Mouse (Mus musculus) right cerebral cortex, adult 18-20 months (tissue): ENCODE measurements at regions not wholly inside any gene's neighbourhood (a gene's known extent, or its start where the extent isn't known, plus 50 kb on each side); places are given as distances from the start of the nearest gene placed in this dataset.
"Not testable (repeated sequence)": the region's sequence is repeated elsewhere in the genome, so short reads cannot be mapped to it uniquely, and the experiment has no call there.

Experiments used
- DNase-seq: peaks from one replicate; pipeline ENCODE4 v3.0.0; 2022; ENCODE audit warnings: mixed read lengths

DNA sequence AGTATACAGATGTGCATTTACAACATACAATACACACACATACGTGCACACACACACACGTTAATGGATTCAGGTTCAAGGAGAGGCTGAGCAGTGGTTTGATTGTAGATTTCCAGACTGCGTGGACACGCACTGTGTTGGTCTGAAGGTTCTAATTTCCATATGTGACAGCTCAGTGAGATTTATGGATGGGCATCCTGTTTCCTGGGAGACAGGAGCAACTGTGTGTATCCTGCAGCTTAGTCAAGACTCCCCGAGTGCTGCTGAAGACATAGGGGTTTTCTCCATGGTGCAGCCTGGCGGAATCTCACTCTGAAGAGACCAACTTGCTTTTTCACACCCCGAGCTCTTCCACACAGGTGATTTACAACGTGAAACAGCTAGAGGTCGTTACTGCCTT lies 119.3 kb upstream of the Foxk1 start:
- no peak for DNase-seq

GRCm38 (mm10) chr5:142287981-142288380 lies 113.3 kb upstream of the Foxk1 start:
- DNase-seq = no peak

DNA sequence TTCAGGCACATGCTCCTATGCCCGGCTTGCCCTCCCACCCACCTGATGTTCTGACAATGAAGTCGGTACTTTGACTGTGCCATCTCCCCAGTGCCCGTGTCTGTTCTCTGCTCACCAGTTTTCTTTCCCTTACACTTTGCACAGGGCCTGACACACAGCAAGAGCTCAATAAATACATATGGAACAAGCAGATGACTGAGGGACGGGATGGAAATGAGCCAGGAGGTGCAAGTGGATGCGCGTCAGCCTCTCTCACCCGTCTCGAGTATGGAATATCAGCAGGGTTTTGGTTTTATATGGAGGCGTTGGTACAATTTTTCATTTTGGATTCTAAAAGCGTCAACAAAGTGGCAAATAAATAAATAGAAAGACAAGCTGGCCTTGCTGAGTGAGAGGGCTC lies 109.8 kb upstream of the Foxk1 start:
- DNase-seq = peak; percentile 30

GRCm38 (mm10) chr5:142296401-142296800 lies 104.9 kb upstream of the Foxk1 start:
- DNase-seq = not testable (repeated sequence)

GRCm38 (mm10) chr5:142299621-142300020 lies 101.7 kb upstream of the Foxk1 start:
- no peak for DNase-seq

DNA sequence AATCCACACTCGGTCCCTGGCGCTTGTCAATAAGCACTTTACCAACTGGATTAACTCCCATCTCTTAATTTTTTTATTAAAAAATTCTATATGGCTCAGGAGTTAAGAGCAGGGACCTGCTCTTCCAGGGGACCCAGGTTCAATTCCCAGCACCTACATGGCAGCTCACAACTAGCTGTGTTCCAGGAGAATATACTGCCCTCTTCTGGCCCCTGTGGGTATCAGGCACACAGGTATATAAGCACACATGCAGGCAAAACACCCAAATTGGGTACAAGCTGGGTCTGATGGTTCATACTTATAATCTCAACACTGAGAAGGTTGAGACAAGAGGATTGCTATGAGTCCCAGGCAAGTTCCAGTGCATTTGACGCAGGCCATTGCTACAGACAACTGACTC lies 92.8 kb upstream of the Foxk1 start:
- DNase-seq = no peak

DNA sequence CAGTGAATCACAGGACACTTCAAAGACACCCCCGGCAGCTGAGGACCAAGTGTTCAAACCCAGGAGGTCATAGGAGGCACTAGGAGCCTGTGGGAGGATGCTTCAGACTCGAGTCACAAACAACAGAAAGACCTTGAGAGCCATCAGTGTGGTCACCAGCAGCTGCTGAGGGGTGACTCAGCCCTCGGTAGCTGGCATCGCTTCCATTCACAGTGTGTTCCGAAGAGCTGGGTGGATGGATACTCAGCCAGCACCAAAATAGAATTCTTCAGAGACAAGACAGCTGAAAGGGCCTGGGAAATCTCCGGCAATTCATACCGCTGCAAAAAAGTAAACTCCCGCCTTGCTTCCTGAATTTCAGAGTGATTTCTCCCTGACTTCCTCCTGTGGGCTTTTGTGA lies 87.4 kb upstream of the Foxk1 start:
- DNase-seq = peak; percentile 85

DNA sequence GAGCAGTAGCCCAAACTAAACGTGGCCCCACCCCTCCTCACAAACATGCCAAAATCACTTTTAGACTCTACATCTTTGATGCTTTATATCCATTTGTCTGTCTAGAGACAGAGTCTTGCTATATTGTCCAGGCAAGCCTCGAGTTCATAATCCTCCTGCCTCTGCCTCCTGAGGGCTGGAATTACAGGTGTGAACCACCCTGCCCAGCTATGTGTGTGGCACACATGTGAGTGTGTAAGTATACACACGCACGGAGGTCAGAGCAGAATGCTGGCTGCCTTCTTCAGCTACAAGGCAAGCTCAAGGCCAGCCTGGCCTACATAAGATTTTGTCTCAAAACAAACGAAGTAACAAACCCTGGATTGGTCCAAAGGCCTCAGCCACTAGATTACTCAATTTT lies 86.8 kb upstream of the Foxk1 start:
- DNase-seq = no peak

GRCm38 (mm10) chr5:142319268-142319667 lies 82.0 kb upstream of the Foxk1 start:
- DNase-seq = peak; percentile 50

- no peak for DNase-seq
Measured at GRCm38 (mm10) chr5:142321316-142321715, 80.0 kb upstream of the Foxk1 start.

DNA sequence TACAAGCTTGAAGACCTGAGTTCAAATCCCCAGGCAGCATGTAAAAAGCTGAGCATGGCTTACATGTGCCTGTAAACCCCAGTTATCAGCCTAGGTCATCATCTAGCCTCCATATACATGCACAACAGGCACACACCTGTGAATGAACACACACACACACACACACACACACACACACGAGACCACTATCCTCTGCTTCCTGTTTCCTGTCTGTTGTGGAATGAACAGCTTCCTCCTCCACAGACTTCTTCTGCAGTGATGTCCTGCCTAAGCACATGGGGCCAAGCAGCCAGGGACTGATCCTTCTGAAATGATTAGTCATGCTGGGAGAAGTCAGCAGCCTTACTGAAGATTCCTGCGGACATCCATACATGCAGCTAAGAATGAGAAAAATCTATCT lies 76.4 kb upstream of the Foxk1 start:
- DNase-seq = no peak

GRCm38 (mm10) chr5:142325560-142325959 lies 75.7 kb upstream of the Foxk1 start:
- DNase-seq = no peak

GRCm38 (mm10) chr5:142327261-142327660 lies 74.0 kb upstream of the Foxk1 start:
- no peak for DNase-seq

DNA sequence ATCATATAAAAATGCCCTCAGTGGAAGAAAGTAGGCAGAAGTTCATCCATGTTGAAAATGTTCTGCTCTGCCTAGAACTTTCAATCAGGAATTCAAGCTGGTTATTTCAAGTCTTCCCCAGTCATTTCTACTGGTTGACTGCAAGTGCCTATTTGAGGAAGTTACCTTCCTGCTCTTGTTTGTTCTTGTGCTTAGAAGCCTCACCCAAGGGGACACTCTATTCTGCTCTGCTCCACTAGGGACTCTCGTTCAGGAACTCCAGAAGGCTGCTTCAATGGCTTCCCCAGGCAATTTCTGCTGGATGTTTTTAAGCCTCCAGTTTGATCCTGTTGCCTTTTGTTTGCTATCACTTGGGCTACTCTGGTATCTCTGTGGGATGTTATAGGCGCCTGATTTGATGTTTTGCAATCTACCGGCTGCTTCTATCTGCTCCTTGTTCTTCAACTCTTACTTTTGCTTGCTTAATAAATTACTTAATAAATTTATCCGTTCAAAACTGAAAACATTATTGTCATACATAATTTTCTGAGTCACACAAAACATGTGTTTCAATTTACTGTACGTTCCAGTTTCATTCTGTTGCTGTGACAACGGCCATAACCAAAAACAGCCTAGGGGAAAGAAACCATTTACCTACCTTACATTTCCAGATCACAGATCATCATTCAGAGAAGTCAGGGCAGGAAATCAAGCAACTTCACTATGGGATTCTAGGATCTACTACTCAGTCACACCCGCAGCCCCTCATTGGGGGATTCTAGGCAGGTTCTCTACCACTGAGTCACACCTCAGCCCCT lies 71.4 kb upstream of the Foxk1 start:
- DNase-seq = no peak

GRCm38 (mm10) chr5:142332744-142333143 lies 68.6 kb upstream of the Foxk1 start:
- no peak for DNase-seq

DNA sequence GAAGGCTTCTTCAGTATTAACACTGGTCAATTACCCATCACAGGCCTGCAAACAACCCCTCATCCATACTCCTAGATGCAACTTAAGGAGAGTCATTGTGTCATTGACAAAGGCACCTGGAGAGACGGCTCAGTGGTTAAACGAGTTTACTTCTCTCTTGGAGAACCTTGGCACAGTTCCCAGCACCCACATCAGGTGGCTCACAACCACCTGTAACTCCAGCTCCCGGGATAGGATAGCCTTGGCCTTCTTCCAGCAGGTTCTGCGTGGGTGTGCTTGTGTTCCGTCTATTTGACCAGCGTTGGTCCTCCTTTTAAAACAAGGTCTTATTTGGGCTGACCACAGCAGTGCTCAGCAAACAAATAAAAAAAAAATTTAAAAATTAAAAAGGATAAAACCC lies 63.9 kb upstream of the Foxk1 start:
- no peak for DNase-seq

- no peak for DNase-seq
Measured at GRCm38 (mm10) chr5:142338051-142338450, 63.2 kb upstream of the Foxk1 start.

- DNase-seq = no peak
Measured at GRCm38 (mm10) chr5:142340205-142341025, 60.9 kb upstream of the Foxk1 start.

DNA sequence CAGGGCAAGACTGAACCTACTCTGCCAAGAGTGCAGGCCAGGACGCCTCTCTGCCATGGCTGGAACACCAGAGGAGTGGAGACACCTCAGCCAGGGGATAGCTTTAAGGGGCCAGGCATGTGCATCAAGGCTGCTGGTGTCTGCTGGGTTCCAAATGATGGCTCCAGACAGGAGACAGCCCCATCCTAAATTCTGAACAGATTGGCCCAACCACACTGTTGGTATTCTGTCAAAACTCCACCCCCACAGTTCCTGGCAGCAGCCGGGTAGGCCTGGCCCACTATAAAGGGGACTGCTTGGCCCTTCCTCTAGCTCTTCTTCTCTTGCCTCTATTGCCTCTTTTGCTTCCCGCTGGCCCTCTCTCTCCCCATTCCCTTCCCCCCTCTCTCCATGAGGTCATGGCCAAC lies 60.3 kb upstream of the Foxk1 start:
- DNase-seq = peak; percentile 38

GRCm38 (mm10) chr5:142346454-142346853 lies 54.8 kb upstream of the Foxk1 start:
- DNase-seq = no peak

- DNase-seq = no peak
Measured at GRCm38 (mm10) chr5:142350574-142350973, 50.7 kb upstream of the Foxk1 start.
